Mouse (Mus musculus): ENCODE data around the gene Ocrl.

GRCm38 (mm10) chrX:47892431-47893024, 19.7 kb upstream of the Ocrl start, which contains the start of gene Smarca1:
- TF ChIP-seq CTCF (IDR thresholded peaks at IDR 0.05; ENCODE audit: low read depth, low read length) (no peak), GATA2 (IDR thresholded peaks at IDR 0.05; ENCODE audit: borderline replicate concordance, low read depth, low read length) (no peak), GATA1 (IDR thresholded peaks at IDR 0.05; ENCODE audit: borderline replicate concordance, low read length) (no peak), POLR2AphosphoS5 (IDR thresholded peaks at IDR 0.05; ENCODE audit: insufficient replicate concordance, low read depth, low read length) (no peak), TAL1 (conservative IDR thresholded peaks at IDR 0.05; ENCODE audit: low read depth, low read length) (no peak)
